Mouse (Mus musculus) hematopoietic stem cell, adult 5-6 weeks (primary cell): ENCODE measurements around the gene Btbd8. TPM values are rescaled to one million over a fixed set of nuclear protein-coding genes. Genes with fewer than 3 reads are reported as not detected.

ENCODE experiments used
- ATAC-seq, 2 experiments: fragments of 125-278 bp in 1 of 2; replicated peaks in 1 of 2; 2 replicates each; pipeline ENCODE4 v1.8.0; 2016 to 2017; ENCODE audit warnings: inconsistent platforms in 2 of 2, mild to moderate bottlenecking in 2 of 2, moderate number of reproducible peaks in 2 of 2, low read depth in 1 of 2, moderate TSS enrichment in 1 of 2; ENCODE audit not compliant: low FRiP score in 2 of 2, poor library complexity in 2 of 2, severe bottlenecking in 2 of 2, insufficient read depth in 1 of 2, low TSS enrichment in 1 of 2
- total RNA-seq: library from RNA; stranded (forward); fragments of 172-1452, 232-1000 nt; gene quantifications from 2 replicates; pipeline ENCODE4 v1.2.3, GENCODE M21; 2017

Gene Btbd8
- total RNA-seq, 1 experiment from 2014 or later, result 14.2 TPM

- no peak for ATAC-seq
Observed at GRCm38 (mm10) chr5:107441881-107442280, 4.1 kb downstream of the Btbd8 start.

- no peak for ATAC-seq
Observed at GRCm38 (mm10) chr5:107444251-107444650, 6.5 kb downstream of the Btbd8 start.

GRCm38 (mm10) chr5:107447977-107448376 lies 10.2 kb downstream of the Btbd8 start:
- ATAC-seq, result no peak

- ATAC-seq, result no peak
Observed at GRCm38 (mm10) chr5:107448784-107449183, 11.0 kb downstream of the Btbd8 start.

GRCm38 (mm10) chr5:107449620-107450019 lies 11.8 kb downstream of the Btbd8 start:
- no peak for ATAC-seq

- ATAC-seq, result no peak
Observed at GRCm38 (mm10) chr5:107450299-107450698, 12.5 kb downstream of the Btbd8 start.

- no peak for ATAC-seq
Observed at GRCm38 (mm10) chr5:107462147-107463076, 24.6 kb downstream of the Btbd8 start.

- ATAC-seq, result no peak
Observed at GRCm38 (mm10) chr5:107466501-107466900, 28.7 kb downstream of the Btbd8 start.

GRCm38 (mm10) chr5:107467098-107467497 lies 29.3 kb downstream of the Btbd8 start:
- no peak for ATAC-seq

GRCm38 (mm10) chr5:107470600-107471329 lies 33.0 kb downstream of the Btbd8 start:
- ATAC-seq, result no peak

GRCm38 (mm10) chr5:107480194-107480593 lies 42.4 kb downstream of the Btbd8 start:
- peak; percentile 46 to 66; a peak in 3 of 4 replicates for ATAC-seq

GRCm38 (mm10) chr5:107488996-107489395 lies 51.2 kb downstream of the Btbd8 start:
- ATAC-seq, result no peak

- no peak for ATAC-seq
Observed at GRCm38 (mm10) chr5:107491036-107491435, 53.2 kb downstream of the Btbd8 start.

GRCm38 (mm10) chr5:107492471-107492870 lies 54.7 kb downstream of the Btbd8 start:
- ATAC-seq, result no peak

- ATAC-seq, result no peak
Observed at GRCm38 (mm10) chr5:107494759-107495158, 57.0 kb downstream of the Btbd8 start.

GRCm38 (mm10) chr5:107496047-107496446 lies 58.2 kb downstream of the Btbd8 start:
- ATAC-seq, result no peak

- ATAC-seq, result no peak
Observed at GRCm38 (mm10) chr5:107497519-107498501, 60.0 kb downstream of the Btbd8 start.
